Mouse (Mus musculus): ENCODE data around the gene Bckdha.

- no peak for TF ChIP-seq POLR2A (IDR thresholded peaks at IDR 0.05; ENCODE audit: borderline replicate concordance, low read depth, low read length)
- no peak for TF ChIP-seq CTCF (IDR thresholded peaks at IDR 0.05; ENCODE audit: low read depth, low read length)
Measured at GRCm38 (mm10) chr7:25706578-25707170, 47.9 kb upstream of the Bckdha start.
